Mouse (Mus musculus): Measurements from ENCODE around the gene Ankrd63. TPM values are rescaled to one million over a fixed set of nuclear protein-coding genes. Genes with fewer than 3 reads are reported as not detected.

Gene Ankrd63
- polyA plus RNA-seq, 1 experiment from 2014 or later, result 0.06 TPM

- Histone ChIP-seq H3K27ac (ENCODE audit: low read length) (no peak overlapping the region), H3K36me3 (ENCODE audit: control insufficient read depth, insufficient read depth) (no peaks in the 10 kb centered on the region), H3K27me3 (ENCODE audit: control insufficient read depth, insufficient read depth, low read depth, low read length) (peaks cover 33% of the 10 kb centered on the region), H3K4me2 (ENCODE audit: low read depth, low read length) (no peak overlapping the region), H3K4me3 (ENCODE audit: low read depth, low read length) (no peak overlapping the region), H3K4me1 (ENCODE audit: control insufficient read depth, low read depth, low read length) (peaks cover 9% of the 10 kb centered on the region), H3K9ac (ENCODE audit: low read depth, low read length) (no peak overlapping the region), H3K9me3 (replicated peaks; ENCODE audit: control insufficient read depth, low read length) (no peaks in the 10 kb centered on the region)
- no peak for ATAC-seq (ENCODE audit: low read depth)
- WGBS (ENCODE audit: insufficient replicate concordance), result 48% methylated on average over 4 of the region's 4 CpGs
Measured at GRCm38 (mm10) chr2:118714230-118714629, 10.5 kb upstream of the Ankrd63 start.

GRCm38 (mm10) chr2:118713631-118714030 is 9.9 kb upstream of the Ankrd63 start:
- no peaks in the 10 kb centered on the region for H3K9me3 ChIP-seq (replicated peaks; ENCODE audit: control insufficient read depth, low read length)
- peaks cover 9% of the 10 kb centered on the region for H3K4me1 ChIP-seq (ENCODE audit: control insufficient read depth, low read depth, low read length)
- H3K4me2 ChIP-seq (ENCODE audit: low read depth, low read length), result no peak overlapping the region
- H3K9ac ChIP-seq (ENCODE audit: low read depth, low read length), result no peak overlapping the region
- H3K4me3 ChIP-seq (ENCODE audit: low read depth, low read length), result no peak overlapping the region
- peaks cover 38% of the 10 kb centered on the region for H3K27me3 ChIP-seq (ENCODE audit: control insufficient read depth, insufficient read depth, low read depth, low read length)
- ATAC-seq (ENCODE audit: low read depth), result no peak
- WGBS (ENCODE audit: insufficient replicate concordance), result 74% methylated on average over 6 of the region's 6 CpGs
- H3K27ac ChIP-seq (ENCODE audit: low read length), result no peak overlapping the region
- H3K36me3 ChIP-seq (ENCODE audit: control insufficient read depth, insufficient read depth), result no peaks in the 10 kb centered on the region

- ATAC-seq (ENCODE audit: low read depth), result peak; percentile 25
- Histone ChIP-seq H3K4me2 (ENCODE audit: low read depth, low read length) (peak overlapping the region; percentile 49), H3K4me3 (ENCODE audit: low read depth, low read length) (peak overlapping the region; percentile 30; the same call in 1 of the 2 replicates), H3K9ac (ENCODE audit: low read depth, low read length) (no peak overlapping the region), H3K36me3 (ENCODE audit: control insufficient read depth, insufficient read depth) (no peaks in the 10 kb centered on the region), H3K27ac (ENCODE audit: low read length) (no peak overlapping the region), H3K4me1 (ENCODE audit: control insufficient read depth, low read depth, low read length) (peaks cover 9% of the 10 kb centered on the region), H3K27me3 (ENCODE audit: control insufficient read depth, insufficient read depth, low read depth, low read length) (peaks cover 62% of the 10 kb centered on the region), H3K9me3 (replicated peaks; ENCODE audit: control insufficient read depth, low read length) (no peaks in the 10 kb centered on the region)
- 30% methylated on average over 33 of the region's 36 CpGs for WGBS (ENCODE audit: insufficient replicate concordance)
Measured at GRCm38 (mm10) chr2:118711038-118711494, 7.3 kb upstream of the Ankrd63 start.

GRCm38 (mm10) chr2:118709655-118710221 is 6.0 kb upstream of the Ankrd63 start:
- WGBS (ENCODE audit: insufficient replicate concordance), result 30% methylated on average over 4 of the region's 4 CpGs
- Histone ChIP-seq H3K9ac (ENCODE audit: low read depth, low read length) (no peak overlapping the region), H3K27me3 (ENCODE audit: control insufficient read depth, insufficient read depth, low read depth, low read length) (peaks cover 75% of the 10 kb centered on the region), H3K36me3 (ENCODE audit: control insufficient read depth, insufficient read depth) (no peaks in the 10 kb centered on the region), H3K27ac (ENCODE audit: low read length) (no peak overlapping the region), H3K4me1 (ENCODE audit: control insufficient read depth, low read depth, low read length) (peaks cover 9% of the 10 kb centered on the region), H3K4me2 (ENCODE audit: low read depth, low read length) (no peak overlapping the region), H3K9me3 (replicated peaks; ENCODE audit: control insufficient read depth, low read length) (no peaks in the 10 kb centered on the region), H3K4me3 (ENCODE audit: low read depth, low read length) (no peak overlapping the region)
- no peak; the same call in 1 of the 2 replicates for ATAC-seq (ENCODE audit: low read depth)

GRCm38 (mm10) chr2:118708472-118708871 is 4.7 kb upstream of the Ankrd63 start:
- H3K9ac ChIP-seq (ENCODE audit: low read depth, low read length), result no peak overlapping the region
- H3K4me3 ChIP-seq (ENCODE audit: low read depth, low read length), result no peak overlapping the region
- no peaks in the 10 kb centered on the region for H3K36me3 ChIP-seq (ENCODE audit: control insufficient read depth, insufficient read depth)
- no peak overlapping the region for H3K27ac ChIP-seq (ENCODE audit: low read length)
- peaks cover 88% of the 10 kb centered on the region for H3K27me3 ChIP-seq (ENCODE audit: control insufficient read depth, insufficient read depth, low read depth, low read length)
- 65% methylated on average over 4 of the region's 4 CpGs for WGBS (ENCODE audit: insufficient replicate concordance)
- ATAC-seq (ENCODE audit: low read depth), result no peak
- no peaks in the 10 kb centered on the region for H3K9me3 ChIP-seq (replicated peaks; ENCODE audit: control insufficient read depth, low read length)
- peaks cover 15% of the 10 kb centered on the region for H3K4me1 ChIP-seq (ENCODE audit: control insufficient read depth, low read depth, low read length)
- H3K4me2 ChIP-seq (ENCODE audit: low read depth, low read length), result no peak overlapping the region

GRCm38 (mm10) chr2:118706436-118706835 is 2.7 kb upstream of the Ankrd63 start:
- Histone ChIP-seq H3K4me3 (ENCODE audit: low read depth, low read length) (no peak overlapping the region), H3K36me3 (ENCODE audit: control insufficient read depth, insufficient read depth) (no peaks in the 10 kb centered on the region), H3K9ac (ENCODE audit: low read depth, low read length) (no peak overlapping the region), H3K9me3 (replicated peaks; ENCODE audit: control insufficient read depth, low read length) (no peaks in the 10 kb centered on the region), H3K4me2 (ENCODE audit: low read depth, low read length) (no peak overlapping the region), H3K27me3 (ENCODE audit: control insufficient read depth, insufficient read depth, low read depth, low read length) (peaks cover 95% of the 10 kb centered on the region), H3K27ac (ENCODE audit: low read length) (no peak overlapping the region), H3K4me1 (ENCODE audit: control insufficient read depth, low read depth, low read length) (peaks cover 26% of the 10 kb centered on the region)
- 8% methylated on average over 6 of the region's 6 CpGs for WGBS (ENCODE audit: insufficient replicate concordance)
- ATAC-seq (ENCODE audit: low read depth), result no peak

- Histone ChIP-seq H3K4me2 (ENCODE audit: low read depth, low read length) (peak overlapping the region; percentile 62), H3K36me3 (ENCODE audit: control insufficient read depth, insufficient read depth) (no peaks in the 10 kb centered on the region), H3K9me3 (replicated peaks; ENCODE audit: control insufficient read depth, low read length) (no peaks in the 10 kb centered on the region), H3K4me3 (ENCODE audit: low read depth, low read length) (peak overlapping the region; percentile 52), H3K27ac (ENCODE audit: low read length) (no peak overlapping the region), H3K9ac (ENCODE audit: low read depth, low read length) (peak overlapping the region; percentile 7; the same call in 1 of the 2 replicates), H3K27me3 (ENCODE audit: control insufficient read depth, insufficient read depth, low read depth, low read length) (peaks cover 95% of the 10 kb centered on the region), H3K4me1 (ENCODE audit: control insufficient read depth, low read depth, low read length) (peaks cover 20% of the 10 kb centered on the region)
- 1% methylated on average over 93 of the region's 93 CpGs for WGBS (ENCODE audit: insufficient replicate concordance)
- ATAC-seq (ENCODE audit: low read depth), result peak; percentile 14
Measured at GRCm38 (mm10) chr2:118702883-118703761, 641 bp downstream of the Ankrd63 start.

- no peak for ATAC-seq (ENCODE audit: low read depth)
- Histone ChIP-seq H3K9me3 (replicated peaks; ENCODE audit: control insufficient read depth, low read length) (no peaks in the 10 kb centered on the region), H3K4me2 (ENCODE audit: low read depth, low read length) (peak overlapping the region; percentile 62), H3K27me3 (ENCODE audit: control insufficient read depth, insufficient read depth, low read depth, low read length) (peaks cover 88% of the 10 kb centered on the region), H3K27ac (ENCODE audit: low read length) (no peak overlapping the region), H3K4me3 (ENCODE audit: low read depth, low read length) (peak overlapping the region; percentile 52), H3K4me1 (ENCODE audit: control insufficient read depth, low read depth, low read length) (peaks cover 20% of the 10 kb centered on the region), H3K36me3 (ENCODE audit: control insufficient read depth, insufficient read depth) (no peaks in the 10 kb centered on the region), H3K9ac (ENCODE audit: low read depth, low read length) (no peak overlapping the region)
- 11% methylated on average over 51 of the region's 51 CpGs for WGBS (ENCODE audit: insufficient replicate concordance)
Measured at GRCm38 (mm10) chr2:118701971-118702882, 1.5 kb downstream of the Ankrd63 start.
